ENCODE assay signal across 9 mouse cellular contexts in genomic region chr7:143340601-143341281, GRCm38 (mm10).
A peak's percentile ranks its signal among the peaks of the same experiment; 100 is the strongest.
DNase-seq lines count a peak whose midpoint lies in the region; ATAC-seq lines count a peak whose summit lies in the region.
"Had no signal": no experiment of that assay in that cellular context is flagged by ENCODE, and none has a peak within 500 bp of the region (broad histone marks: within the 10 kb centered on the region; RNA-seq: fewer than 3 reads in every experiment).

No protein-coding gene starts in this region.

- ATAC-seq in forebrain, embryonic 14.5 days = peak; percentile 93
- ATAC-seq in kidney, embryonic 15.5 days (replicated peaks; ENCODE audit: low FRiP score) = peak; percentile 66

- WGBS in forebrain, embryonic 14.5 days = 6% methylated on average over 15 of the region's 15 CpGs
- 24% methylated on average over 15 of the region's 15 CpGs for WGBS in kidney, embryonic 15.5 days

- H3K27me3 ChIP-seq in forebrain, embryonic 14.5 days (replicated peaks; ENCODE audit: control insufficient read depth, insufficient read depth, low read length) = peaks cover 49% of the 10 kb centered on the region
- no peaks in the 10 kb centered on the region; the same call in 1 of the 2 replicates for H3K27me3 ChIP-seq in kidney, embryonic 15.5 days

- intact Hi-C loops in heart, postnatal 25 days (cut with DNase I) = no loop called here

- peak; percentile 21 for DNase-seq in layer of hippocampus, adult 9-11 months
- no peak for DNase-seq in layer of hippocampus, postnatal 36 days
- peak; percentile 94 for DNase-seq in forebrain, embryonic 14.5 days (ENCODE audit: low spot score)
- DNase-seq in retina, embryonic 14.5 days (ENCODE audit: low spot score) = peak; percentile 69
- DNase-seq in spleen, postnatal 36 days (ENCODE audit: low spot score in 2 of 2) = no peak
- DNase-seq in gastrocnemius, postnatal 10 days = no peak
- DNase-seq in heart, postnatal 25 days (ENCODE audit: low spot score) = no peak

- no peak overlapping the region for H3K4me2 ChIP-seq in forebrain, embryonic 14.5 days (ENCODE audit: low read length)
- H3K4me2 ChIP-seq in kidney, embryonic 15.5 days = no peak overlapping the region

- H3K27ac ChIP-seq in forebrain, embryonic 14.5 days (ENCODE audit: low read depth, low read length) = no peak overlapping the region
- H3K27ac ChIP-seq in kidney, embryonic 15.5 days = 0 out of 2 replicates have a peak overlapping the region, but pooled peaks have one; percentile 10

- H3K36me3 ChIP-seq in forebrain, embryonic 14.5 days (ENCODE audit: control insufficient read depth, insufficient read depth, low read length) = no peaks in the 10 kb centered on the region
- no peaks in the 10 kb centered on the region for H3K36me3 ChIP-seq in kidney, embryonic 15.5 days

- peaks cover 22% of the 10 kb centered on the region for H3K4me1 ChIP-seq in forebrain, embryonic 14.5 days (ENCODE audit: control insufficient read depth, insufficient read depth, low read length)
- peaks cover 34% of the 10 kb centered on the region for H3K4me1 ChIP-seq in kidney, embryonic 15.5 days

- no peak overlapping the region for H3K9ac ChIP-seq in forebrain, embryonic 14.5 days (ENCODE audit: low read length)
- H3K9ac ChIP-seq in kidney, embryonic 15.5 days = 0 out of 2 replicates have a peak overlapping the region, but pooled peaks have one; percentile 15

- no peak overlapping the region for H3K4me3 ChIP-seq in forebrain, embryonic 14.5 days (ENCODE audit: low read depth, low read length)
- H3K4me3 ChIP-seq in kidney, embryonic 15.5 days (replicated peaks) = no peak overlapping the region
- H3K4me3 ChIP-seq: myocyte had no signal

- H3K9me3 ChIP-seq in forebrain, embryonic 14.5 days (replicated peaks; ENCODE audit: control insufficient read depth, low read length) = peaks cover 3% of the 10 kb centered on the region; the same call in 1 of the 2 replicates
- 0 out of 2 replicates have a peak, but pooled peaks cover 6% of the 10 kb centered on the region for H3K9me3 ChIP-seq in kidney, embryonic 15.5 days (replicated peaks)

Comparison
In these comparisons a context has a peak if more than half of its experiments do, and no peak if none do; other contexts are left out.
1. DNase-seq: peak in layer of hippocampus, adult 9-11 months (single experiment), forebrain, embryonic 14.5 days (single experiment) and retina, embryonic 14.5 days (single experiment); none in layer of hippocampus, postnatal 36 days (0 of 2), spleen, postnatal 36 days (0 of 2), gastrocnemius, postnatal 10 days (single experiment) and heart, postnatal 25 days (single experiment).